Mouse (Mus musculus): Measurements from ENCODE around the gene Nid1. TPM values are rescaled to one million over a fixed set of nuclear protein-coding genes. Genes with fewer than 3 reads are reported as not detected.

The Nid1 gene
- 17.3 and 29.9 TPM in 2 replicates for polyA plus RNA-seq (2012; rRNA removed)

GRCm38 (mm10) chr13:13437460-13438015 is at the start of gene Nid1:
Gene Nid1, plus strand, starts transcription at chr13:13437551.

GRCm38 (mm10) chr13:13393228-13394095 is 43.9 kb upstream of the Nid1 start, which contains the start of gene Gpr137b:
Gene Gpr137b, minus strand, starts transcription at chr13:13394014.

Other genes with a start within 250 kb of the Nid1 start
- gene Gpr137b, start 43.5 kb upstream of the Nid1 start, polyA plus RNA-seq (2012; rRNA removed) = 4.5 and 10.0 TPM in 2 replicates
- 0.34 and 0.58 TPM in 2 replicates for gene Lyst, start 152.8 kb downstream of the Nid1 start, polyA plus RNA-seq (2012; rRNA removed)

Measured in stomach, adult 2 months (tissue).